Mouse (Mus musculus) MEL (cell line): Measurements from ENCODE around the gene Ube2u.

Experiments
- CTCF ChIP-seq, 3 experiments: IDR thresholded peaks in 2 of 3; conservative IDR thresholded peaks in 1 of 3; 2 replicates each; pipeline ENCODE4 v1.5.1; 2011 to 2012; ENCODE audit warnings: low read length in 3 of 3, low read depth in 2 of 3, mild to moderate bottlenecking in 2 of 3, improper control_type of control experiment in 1 of 3, inconsistent platforms in 1 of 3, mixed read lengths in 1 of 3, moderate library complexity in 1 of 3; ENCODE audit not compliant: control insufficient read depth in 1 of 3, insufficient read depth in 1 of 3, poor library complexity in 1 of 3, severe bottlenecking in 1 of 3
- GATA1 ChIP-seq: IDR thresholded peaks from 2 replicates; pipeline ENCODE4 v1.6.1; 2011; ENCODE audit warnings: low read depth, low read length, improper control_type of control experiment
- JUND ChIP-seq: IDR thresholded peaks from 2 replicates; pipeline ENCODE4 v1.6.1; 2011; ENCODE audit warnings: low read depth, mild to moderate bottlenecking, improper control_type of control experiment, low read length
- KAT2A ChIP-seq: conservative IDR thresholded peaks from 2 replicates; pipeline ENCODE4 v1.6.1; 2012; ENCODE audit warnings: low read depth, low read length, improper control_type of control experiment, inconsistent platforms
- MXI1 ChIP-seq: IDR thresholded peaks from 2 replicates; pipeline ENCODE4 v1.6.1; 2011; ENCODE audit warnings: mild to moderate bottlenecking, low read depth, low read length, improper control_type of control experiment

DNA sequence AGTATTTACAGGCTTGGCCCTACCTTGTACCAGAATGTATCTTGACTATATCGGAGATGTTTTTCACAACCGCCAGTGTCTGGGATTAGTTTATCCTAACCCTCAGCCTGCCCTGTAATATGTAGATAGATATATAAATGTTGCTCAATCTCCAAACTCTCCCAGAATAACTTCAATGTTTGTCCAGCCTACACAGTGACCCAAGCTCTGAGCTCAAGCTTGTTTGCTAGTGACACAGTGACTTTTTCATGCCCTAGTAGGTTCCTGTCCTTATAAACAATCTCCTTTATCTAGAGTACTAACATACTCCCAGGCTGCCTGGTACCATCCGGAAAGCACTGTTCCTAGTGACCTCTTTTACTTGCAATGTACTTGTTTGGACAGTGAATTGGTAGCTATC is 16.5 kb downstream of the Ube2u start:
- TF ChIP-seq MXI1: no peak
- TF ChIP-seq JUND: no peak
- no peak for TF ChIP-seq GATA1
- no peak for TF ChIP-seq CTCF (IDR thresholded peaks at IDR 0.05 in 2 of 3, conservative IDR thresholded peaks at IDR 0.05 in 1 of 3; ENCODE audit: control insufficient read depth in 1 of 3, insufficient read depth in 1 of 3, low read depth in 2 of 3, low read length in 3 of 3, poor library complexity in 1 of 3, severe bottlenecking in 1 of 3)
- no peak for TF ChIP-seq KAT2A
